10 mouse cellular contexts compared by ENCODE assay signal in the genomic region with DNA sequence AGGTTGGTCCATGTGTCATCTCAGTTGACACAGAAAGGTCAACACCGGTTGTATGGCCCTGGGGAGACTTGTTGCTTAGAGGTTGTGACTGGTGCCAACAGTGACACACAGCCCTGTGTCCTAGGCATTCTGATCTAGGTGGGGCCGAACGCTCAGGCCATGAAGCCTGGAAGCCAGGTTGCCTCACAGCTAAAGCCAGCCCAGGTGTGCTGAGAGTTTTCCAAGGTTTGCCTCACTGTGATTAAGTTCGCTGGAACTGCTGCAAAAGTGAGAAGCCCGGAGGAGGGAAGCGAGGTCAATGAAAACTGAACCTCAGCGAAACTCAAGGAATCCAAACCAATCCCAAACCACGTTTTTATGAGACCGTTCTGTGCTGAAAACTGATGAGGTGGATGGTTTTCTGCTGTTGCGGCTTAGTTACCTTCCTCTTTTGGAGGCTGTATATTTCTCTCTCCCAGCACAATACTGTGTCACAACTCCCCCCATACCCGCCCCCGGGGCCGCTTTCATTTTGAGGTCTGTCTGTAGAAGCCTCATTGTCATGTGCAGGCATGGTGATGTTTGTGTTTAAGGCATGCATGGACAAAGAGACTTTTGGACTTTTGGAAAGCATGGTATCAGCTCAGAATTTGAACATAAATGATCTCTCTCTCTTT. TPM values are rescaled to one million over a fixed set of nuclear protein-coding genes. Genes with fewer than 3 reads are reported as not detected.
A peak's percentile ranks its signal among the peaks of the same experiment; 100 is the strongest.
DNase-seq lines count a peak whose midpoint lies in the region; ATAC-seq lines count a peak whose summit lies in the region.
"Had no signal": no experiment of that assay in that cellular context is flagged by ENCODE, and none has a peak within 500 bp of the region (broad histone marks: within the 10 kb centered on the region; RNA-seq: fewer than 3 reads in every experiment).

No protein-coding gene starts in this region.

- peak; percentile 94 for DNase-seq in heart, adult 11 months
- DNase-seq in heart, postnatal 25 days (ENCODE audit: low spot score): no peak
- peak; percentile 32 to 42 for DNase-seq in B cell, adult 2 months
- DNase-seq in gonadal fat pad, adult 2 months (ENCODE audit: low read depth): peak; percentile 86
- no peak for DNase-seq in right cerebral cortex, postnatal 36 days (ENCODE audit: low spot score in 2 of 2)
- no peak for DNase-seq in neural tube, embryonic 10.5 days (ENCODE audit: extremely low spot score, low spot score)
- no peak for DNase-seq in layer of hippocampus, adult 9-10 months (ENCODE audit: low spot score)
- DNase-seq: kidney, adult 9 months; right cerebral cortex, adult 18-20 months had no signal

- intact Hi-C loops in heart, postnatal 25 days (cut with DNase I): no loop called here

- 0 out of 2 replicates have a peak, but pooled peaks have one; percentile 20 for ATAC-seq in monocyte, adult 5-6 weeks (replicated peaks; ENCODE audit: insufficient number of reproducible peaks, low FRiP score, low TSS enrichment, poor library complexity, severe bottlenecking)

RNA-seq across cellular contexts. Expression of a gene that starts 56.2 kb away (rescaled TPM):
- 10 to 100 TPM; 47.8 to 49.3 TPM for total RNA-seq in heart, postnatal 25 days (2021)
- 17.0 and 29.7 TPM in 2 replicates for polyA plus RNA-seq in gonadal fat pad, adult 2 months (2012; rRNA removed)
- total RNA-seq in monocyte, adult 5-6 weeks (2017): 88.8 to 161 TPM (median 153 TPM) in 3 replicates

Comparison
In these comparisons a context has a peak if more than half of its experiments do, and no peak if none do; other contexts are left out.
1. DNase-seq: peak in heart, adult 11 months (single experiment), B cell, adult 2 months (2 of 2) and gonadal fat pad, adult 2 months (single experiment); none in heart, postnatal 25 days (single experiment), right cerebral cortex, postnatal 36 days (0 of 2), neural tube, embryonic 10.5 days (single experiment) and layer of hippocampus, adult 9-10 months (single experiment).